Mouse (Mus musculus) embryo, embryonic 9.5 days (tissue): ENCODE measurements at regions not wholly inside any gene's neighbourhood (a gene's known extent, or its start where the extent isn't known, plus 50 kb on each side); places are given as distances from the start of the nearest gene placed in this dataset.
"Not testable (repeated sequence)": the region's sequence is repeated elsewhere in the genome, so short reads cannot be mapped to it uniquely, and the experiment has no call there.

Experiments
- DNase-seq: peaks from one replicate; pipeline ENCODE4 v3.0.0-alpha.2; 2017; ENCODE audit errors: extremely low spot score

DNA sequence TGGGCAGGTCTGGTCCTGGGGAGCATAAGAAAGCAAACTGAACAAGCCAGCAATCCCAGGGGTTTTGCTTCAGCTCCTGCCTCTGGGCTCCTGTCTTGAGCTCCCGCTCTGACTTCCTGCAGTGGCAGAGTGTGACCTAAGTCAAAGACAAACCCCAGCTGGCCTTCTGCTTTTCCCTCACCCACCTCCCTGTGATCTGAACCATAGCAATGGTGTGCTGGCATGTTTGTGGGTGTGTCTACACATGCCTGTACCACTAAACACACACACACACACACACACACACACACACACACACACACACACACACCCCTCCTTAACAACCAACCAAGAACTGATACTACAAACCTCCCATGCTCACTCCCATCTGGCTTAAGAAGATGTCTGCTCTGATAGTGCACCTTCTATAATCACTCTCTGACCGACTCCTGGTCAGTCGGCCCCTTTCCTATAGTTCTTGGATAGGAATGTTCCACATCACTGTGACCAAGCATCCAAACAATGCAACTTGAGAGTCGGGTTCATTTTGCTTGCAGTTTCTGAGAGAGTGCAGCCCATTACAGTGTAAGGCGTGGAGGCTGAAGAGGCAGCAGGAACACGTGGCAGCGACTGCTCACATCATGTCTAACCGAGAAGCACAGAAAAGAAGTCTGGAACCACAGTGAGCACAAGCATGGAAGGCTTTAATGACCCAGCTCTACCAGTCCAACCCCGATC, 134.4 kb downstream of the Tcp10c start:
- DNase-seq, result no peak

GRCm38 (mm10) chr17:13492239-13492638, 137.9 kb downstream of the Tcp10c start:
- not testable (repeated sequence) for DNase-seq

DNA sequence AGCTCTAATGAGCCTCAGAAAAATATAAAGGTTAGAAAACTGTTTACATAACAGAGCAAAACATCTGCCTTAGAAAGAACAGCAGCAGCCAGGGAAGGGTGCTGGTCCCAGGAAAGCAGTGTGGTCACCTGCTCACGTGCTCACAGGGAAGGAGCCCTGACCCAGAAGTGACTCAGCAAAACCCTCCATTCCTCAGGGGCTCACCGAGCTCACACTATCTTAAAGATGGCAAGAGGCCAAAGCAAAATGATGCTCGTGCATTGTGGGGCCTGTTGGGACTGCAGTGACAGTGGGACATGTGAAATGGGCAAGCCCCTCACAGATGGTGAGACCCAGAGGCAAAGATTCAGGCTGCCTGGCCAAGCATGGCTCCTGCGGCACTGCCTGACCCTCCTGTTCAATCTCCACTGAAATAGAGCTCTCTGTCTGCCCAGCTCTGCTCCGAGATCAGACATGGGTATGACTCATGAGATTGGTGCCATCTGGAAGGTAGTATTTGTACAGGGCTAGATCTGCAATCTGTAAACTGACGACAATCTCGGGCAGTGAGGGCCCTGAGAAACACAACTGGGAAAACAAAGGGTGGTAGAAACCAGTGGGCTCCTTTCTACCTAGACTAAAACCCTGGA, 138.4 kb downstream of the Tcp10c start:
- not testable (repeated sequence) for DNase-seq

DNA sequence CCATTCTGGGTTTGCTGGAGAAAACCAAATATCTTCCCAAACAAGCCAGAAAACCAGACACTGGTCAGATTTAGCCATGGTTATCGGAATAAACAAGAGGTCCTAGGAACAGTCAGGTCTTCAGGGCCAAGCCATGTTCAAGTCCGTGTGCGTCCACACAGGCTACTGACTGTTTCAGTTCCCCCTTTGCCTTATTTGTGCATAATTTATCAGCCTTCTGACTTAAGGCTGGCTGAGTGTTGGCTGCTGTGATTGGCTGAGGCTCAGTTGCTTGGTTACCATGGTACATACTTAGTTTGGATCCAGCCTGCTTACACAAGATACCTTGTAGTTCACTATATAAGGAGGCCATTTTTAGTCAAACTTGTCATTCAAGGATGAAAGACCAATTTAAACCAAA, 139.5 kb downstream of the Tcp10c start:
- not testable (repeated sequence) for DNase-seq

DNA sequence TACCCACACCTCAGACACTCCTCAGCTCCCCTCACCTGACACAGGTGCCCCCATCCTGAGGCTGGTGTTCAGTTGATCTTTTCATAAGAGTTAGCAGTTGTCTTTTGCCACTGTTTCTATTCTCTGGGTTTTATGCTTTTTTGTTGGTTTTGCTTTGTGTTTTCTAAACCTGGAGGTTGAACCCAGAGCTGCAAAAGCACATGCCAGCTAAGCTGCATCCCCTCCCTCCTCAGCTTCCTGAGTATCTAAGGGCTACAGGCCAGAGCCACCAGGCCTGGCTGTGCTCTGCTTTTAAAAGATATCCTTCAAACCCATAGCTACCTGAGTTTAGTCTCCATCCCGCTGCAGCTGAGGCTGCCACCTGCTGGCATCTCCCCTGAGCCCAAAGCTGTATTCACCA, 140.1 kb downstream of the Tcp10c start:
- DNase-seq, result not testable (repeated sequence)

DNA sequence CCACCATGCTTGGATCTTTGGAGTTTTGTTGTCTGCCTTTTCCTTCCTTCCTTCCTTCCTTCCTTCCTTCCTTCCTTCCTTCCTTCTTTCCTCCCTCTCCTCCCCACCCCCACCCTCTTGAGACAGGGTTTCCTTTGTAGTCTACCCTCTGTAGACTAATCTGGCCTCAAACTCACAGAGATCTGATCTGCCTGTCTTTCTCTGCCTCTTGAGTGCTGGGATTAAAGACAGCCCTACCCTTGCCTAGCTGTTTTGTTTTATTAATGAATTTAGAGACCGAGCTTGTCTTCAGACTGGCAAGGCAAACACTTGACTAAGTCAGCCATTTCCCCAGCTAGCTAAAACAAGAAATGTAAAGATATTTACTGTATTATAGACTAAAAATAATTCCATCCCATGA, 150.0 kb downstream of the Tcp10c start:
- not testable (repeated sequence) for DNase-seq

DNA sequence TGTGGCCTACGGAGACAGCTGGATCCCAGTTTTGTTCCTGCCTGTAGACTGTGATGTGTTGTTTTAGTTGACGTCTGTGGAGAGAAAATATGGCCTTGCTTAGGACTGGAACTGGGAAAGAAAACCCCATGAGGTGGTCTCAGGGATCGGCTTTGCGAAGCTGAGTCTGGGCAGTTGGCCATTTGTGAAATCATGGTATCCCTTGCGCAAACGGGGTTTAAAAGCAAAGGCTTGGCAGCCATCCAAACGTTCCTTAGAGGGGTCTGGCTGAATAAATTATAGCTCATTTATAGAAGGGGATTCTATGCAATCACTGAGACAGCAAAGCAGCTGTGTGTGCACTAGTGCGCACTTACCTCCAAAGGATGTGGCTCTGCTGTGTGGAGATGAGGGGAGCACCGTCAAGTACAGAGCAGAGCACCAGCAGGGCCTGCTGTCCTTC, 150.5 kb downstream of the Tcp10c start:
- not testable (repeated sequence) for DNase-seq

DNA sequence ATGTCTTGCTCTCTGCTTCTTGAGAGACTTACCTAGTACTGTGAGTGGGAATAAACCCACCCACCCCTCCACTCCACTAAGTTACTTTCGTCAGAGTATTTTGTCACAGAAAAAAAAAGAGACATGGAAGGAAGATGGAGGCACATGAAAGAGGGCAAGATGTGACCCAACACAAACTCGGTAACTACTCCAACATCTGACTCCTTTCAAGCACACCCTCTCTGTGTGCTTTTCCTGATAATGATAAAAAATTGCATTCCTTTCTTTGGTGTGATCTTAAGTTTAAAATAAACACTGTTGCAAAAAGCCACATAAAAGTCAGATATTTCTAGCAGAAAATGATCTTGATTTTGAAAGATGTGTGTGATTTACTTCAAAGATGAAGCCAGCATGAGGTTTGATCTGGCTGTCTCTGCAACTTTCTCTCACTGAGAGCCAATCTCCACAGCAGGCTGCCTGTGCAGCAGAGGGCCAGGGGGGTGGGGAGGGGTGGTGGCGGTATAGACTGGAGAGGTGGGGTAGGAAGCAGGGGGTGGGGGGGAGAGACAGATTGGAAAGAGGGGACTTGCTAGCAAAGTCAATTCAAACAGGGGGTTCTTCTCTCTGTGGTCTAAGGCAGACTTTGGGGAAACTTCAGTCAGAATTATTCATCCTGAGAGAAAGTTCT, 153.2 kb downstream of the Tcp10c start:
- not testable (repeated sequence) for DNase-seq

GRCm38 (mm10) chr17:13519409-13520201, 165.2 kb downstream of the Tcp10c start:
- DNase-seq, result not testable (repeated sequence)

- not testable (repeated sequence) for DNase-seq
These were observed 178.2 kb downstream of the Tcp10c start for GRCm38 (mm10) chr17:13532579-13532978.

DNA sequence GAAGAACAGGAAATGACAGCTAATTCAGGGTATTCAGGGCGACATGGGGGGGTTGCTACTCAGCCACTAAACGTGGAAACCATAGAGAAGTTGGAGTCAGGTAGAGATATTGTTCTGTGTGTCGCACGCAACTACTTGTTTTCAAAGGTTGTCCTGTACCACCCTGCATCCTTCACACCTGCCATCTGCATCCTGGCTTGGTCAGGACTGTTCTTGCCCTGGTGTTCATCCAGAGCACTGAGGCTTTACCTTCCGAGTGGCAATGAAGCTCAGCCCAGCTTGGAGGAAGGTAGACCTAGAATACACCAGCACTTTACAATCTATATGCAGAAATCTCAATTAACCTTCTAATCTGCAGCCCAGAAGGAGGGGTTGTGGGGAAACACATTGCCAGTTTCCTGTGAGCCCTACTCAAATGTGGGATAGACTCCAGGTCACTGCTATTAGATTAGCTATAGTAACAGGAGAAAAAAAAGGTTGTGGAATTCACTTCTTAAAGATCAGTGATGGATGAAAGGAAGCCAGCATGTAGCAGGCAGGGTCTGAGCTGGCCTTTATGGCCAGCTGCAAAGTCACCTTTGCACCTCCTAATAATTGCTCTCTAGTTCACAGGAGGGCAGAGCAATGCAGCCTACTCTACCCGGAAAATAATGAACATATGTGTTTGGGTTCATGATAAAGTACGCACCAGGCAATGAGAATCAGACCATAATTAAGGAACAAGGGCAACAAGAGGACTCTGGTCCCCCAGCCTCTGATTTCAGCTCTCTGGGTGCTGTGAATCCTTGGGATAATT, 186.3 kb downstream of the Tcp10c start:
- DNase-seq, result no peak

- DNase-seq, result no peak
These were observed 186.9 kb downstream of the Tcp10c start for GRCm38 (mm10) chr17:13541249-13541648.

GRCm38 (mm10) chr17:13542261-13542660, 187.9 kb downstream of the Tcp10c start:
- DNase-seq, result peak; percentile 2

GRCm38 (mm10) chr17:13542856-13543255, 188.5 kb downstream of the Tcp10c start:
- peak; percentile 14 for DNase-seq

DNA sequence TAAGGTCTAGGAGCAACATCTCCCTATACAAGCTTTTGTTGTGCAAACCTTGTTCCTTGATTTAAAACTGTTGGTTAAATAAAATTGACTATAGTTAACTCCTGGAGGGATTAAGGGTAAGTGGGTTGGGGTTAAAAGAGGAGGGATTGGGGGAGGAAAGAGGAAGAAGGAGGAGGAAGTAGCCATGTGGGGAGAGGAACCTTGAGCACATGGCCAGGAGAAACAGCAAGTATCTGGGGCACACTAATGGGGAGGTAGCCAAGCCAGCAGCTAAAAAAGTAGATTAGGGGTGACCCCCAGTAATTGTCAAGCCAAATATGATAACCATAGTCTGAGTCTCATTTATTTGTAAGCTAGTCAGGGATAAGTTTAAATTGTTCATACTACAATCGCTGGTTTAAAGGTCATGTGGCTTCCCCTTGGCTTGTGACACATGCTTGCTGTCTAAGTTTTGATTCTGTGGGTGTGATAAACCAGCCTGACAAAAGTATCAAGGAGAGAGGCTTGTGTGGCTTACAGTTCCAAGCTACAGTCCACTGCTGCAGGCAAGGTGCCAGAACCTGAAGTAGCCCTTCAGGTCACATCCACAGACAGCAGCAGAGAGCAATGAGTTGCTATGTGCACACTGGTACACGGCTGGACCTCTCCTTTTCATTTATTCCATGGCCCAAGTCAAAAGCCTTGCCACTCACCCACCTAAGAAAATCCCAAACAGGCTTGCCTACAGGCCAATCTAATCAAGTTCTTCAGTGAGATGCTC, 189.8 kb downstream of the Tcp10c start:
- DNase-seq, result no peak

DNA sequence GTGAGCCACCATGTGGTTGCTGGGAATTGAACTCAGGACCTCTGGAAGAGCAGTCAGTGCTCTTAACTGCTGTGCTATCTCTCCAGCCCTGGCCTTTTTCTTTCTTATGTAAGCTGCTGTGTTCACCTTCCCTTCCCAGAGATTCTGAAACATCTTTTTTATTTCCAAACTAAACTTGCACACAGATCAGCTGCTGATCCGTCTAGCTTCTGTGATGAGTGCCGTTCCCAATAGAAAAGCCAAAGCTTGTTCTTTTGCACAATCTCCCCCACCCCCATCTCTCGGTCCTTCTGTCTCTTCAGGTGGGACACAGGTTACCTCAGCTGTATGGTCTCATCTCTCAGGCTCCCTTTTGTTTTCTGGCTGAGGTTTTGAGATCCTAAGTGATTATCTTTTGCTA, 191.9 kb downstream of the Tcp10c start:
- DNase-seq, result no peak

DNA sequence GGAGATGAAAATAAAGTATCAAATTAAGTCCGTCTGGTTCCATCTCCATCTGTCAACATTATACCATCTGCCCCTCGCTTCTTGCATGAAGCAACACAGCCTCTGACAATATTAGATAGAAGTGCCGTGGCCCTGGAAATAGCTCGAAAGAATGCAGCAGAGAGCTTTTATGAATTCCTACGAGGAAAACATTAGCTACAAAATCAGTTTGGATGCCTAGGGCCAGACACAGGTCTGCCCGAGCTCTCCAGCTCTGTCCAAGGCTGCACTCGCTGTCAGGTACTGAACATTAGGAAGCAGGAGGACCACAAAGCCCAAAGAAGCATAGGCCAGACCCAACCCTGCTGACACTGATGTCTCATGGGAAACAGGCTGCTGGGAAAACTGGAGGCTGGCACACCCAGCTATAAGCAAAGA, 192.3 kb downstream of the Tcp10c start:
- no peak for DNase-seq

GRCm38 (mm10) chr17:13547657-13548360, 193.4 kb downstream of the Tcp10c start:
- peak; percentile 4 for DNase-seq

DNA sequence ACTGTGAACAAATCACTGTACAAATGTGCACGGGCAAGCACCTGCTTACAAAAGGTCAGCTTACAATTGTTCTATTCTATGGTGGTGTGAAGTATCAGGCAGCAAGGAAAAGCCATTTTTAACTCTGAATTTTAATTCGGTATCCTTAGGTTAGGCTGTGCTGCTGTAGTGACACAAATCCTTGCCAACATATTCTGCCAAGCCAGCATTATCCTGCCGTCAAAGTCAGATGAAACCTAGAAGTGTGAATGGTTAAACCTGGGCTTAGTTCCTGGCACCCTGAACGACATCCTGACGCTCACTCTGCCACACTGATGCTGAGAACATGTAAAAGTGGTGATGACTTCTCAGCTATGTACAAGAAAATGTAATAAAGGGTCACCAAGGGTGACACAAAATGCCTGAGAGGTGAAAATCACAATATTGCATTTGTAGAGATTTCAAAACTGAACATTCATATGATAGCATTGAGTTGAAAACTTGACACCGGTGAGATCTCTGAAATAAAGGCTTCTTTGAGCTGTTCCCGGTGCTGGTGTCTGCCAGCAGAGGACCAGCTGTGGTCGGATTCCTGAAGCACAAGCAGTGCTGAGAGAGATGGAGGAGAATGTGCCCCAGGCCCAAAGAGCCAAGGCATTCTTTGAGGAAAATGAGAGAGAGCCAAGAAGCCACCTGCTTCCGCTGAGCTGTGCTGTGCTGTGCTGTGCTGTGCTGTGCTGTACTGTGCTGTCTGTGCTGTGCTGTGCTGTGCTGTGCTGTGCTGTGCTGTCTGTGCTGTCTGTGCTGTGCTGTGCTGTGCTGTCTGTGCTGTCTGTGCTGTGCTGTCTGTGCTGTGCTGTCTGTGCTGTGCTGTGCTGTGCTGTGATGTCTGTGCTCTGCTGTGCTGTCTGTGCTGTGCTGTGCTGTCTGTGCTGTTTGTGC, 195.9 kb downstream of the Tcp10c start:
- DNase-seq, result no peak
